Comparison of ENCODE assay signal across 8 mouse cellular contexts in genomic region chr15:7397446-7397817, GRCm38 (mm10). TPM values are rescaled to one million over a fixed set of nuclear protein-coding genes. Genes with fewer than 3 reads are reported as not detected.
A peak's percentile ranks its signal among the peaks of the same experiment; 100 is the strongest.
DNase-seq lines count a peak whose midpoint lies in the region; ATAC-seq and TF ChIP-seq lines count a peak whose summit lies in the region.

No protein-coding gene starts in this region.

- H3K9me3 ChIP-seq in ES-Bruce4 (replicated peaks; ENCODE audit: control insufficient read depth, insufficient read depth, low read length, poor library complexity, severe bottlenecking), result no peaks in the 10 kb centered on the region
- no peaks in the 10 kb centered on the region for H3K9me3 ChIP-seq in hindbrain, embryonic 13.5 days

- no peaks in the 10 kb centered on the region for H3K4me1 ChIP-seq in ES-Bruce4 (ENCODE audit: control insufficient read depth, insufficient read depth, low read length)
- H3K4me1 ChIP-seq in hindbrain, embryonic 13.5 days (replicated peaks), result peaks cover 10% of the 10 kb centered on the region

- H3K27me3 ChIP-seq in ES-Bruce4 (ENCODE audit: control insufficient read depth, insufficient read depth, low read length, poor library complexity, severe bottlenecking), result peaks cover 5% of the 10 kb centered on the region
- H3K27me3 ChIP-seq in hindbrain, embryonic 13.5 days, result peaks cover 38% of the 10 kb centered on the region

- TF ChIP-seq POLR2A in ES-Bruce4 (IDR thresholded peaks at IDR 0.05; ENCODE audit: insufficient read depth, low read length), result no peak

- WGBS in hindbrain, embryonic 13.5 days, result 3% methylated on average over 8 of the region's 8 CpGs

- peak overlapping the region; percentile 20 for H3K9ac ChIP-seq in ES-Bruce4 (ENCODE audit: low read depth, poor library complexity, severe bottlenecking)
- H3K9ac ChIP-seq in hindbrain, embryonic 13.5 days, result peak overlapping the region; percentile 71

- TF ChIP-seq EP300 in ES-Bruce4 (IDR thresholded peaks at IDR 0.05; ENCODE audit: insufficient read depth, low read depth, low read length), result no peak

- H3K4me3 ChIP-seq in ES-Bruce4 (ENCODE audit: low read depth, low read length), result peak overlapping the region; percentile 64
- peak overlapping the region; percentile 63 for H3K4me3 ChIP-seq in hindbrain, embryonic 13.5 days

- H3K36me3 ChIP-seq in ES-Bruce4 (ENCODE audit: control insufficient read depth, insufficient read depth, low read length, poor library complexity, severe bottlenecking), result no peaks in the 10 kb centered on the region
- no peaks in the 10 kb centered on the region for H3K36me3 ChIP-seq in hindbrain, embryonic 13.5 days

- H3K27ac ChIP-seq in ES-Bruce4 (ENCODE audit: insufficient read depth, low read length), result no peak overlapping the region
- 0 out of 2 replicates have a peak overlapping the region, but pooled peaks have one; percentile 14 for H3K27ac ChIP-seq in hindbrain, embryonic 13.5 days

- peak; percentile 65 for DNase-seq in embryo, embryonic 9.5 days (ENCODE audit: extremely low spot score)
- DNase-seq in lung, postnatal 10 days, result peak; percentile 54
- DNase-seq in adrenal gland, postnatal 36 days, result no peak
- no peak for DNase-seq in layer of hippocampus, adult 9-11 months
- no peak for DNase-seq in gastrocnemius, postnatal 4 days (ENCODE audit: low spot score in 2 of 2)
- no peak for DNase-seq in urinary bladder, postnatal 14 days (ENCODE audit: low spot score)

- no peak for TF ChIP-seq CTCF in ES-Bruce4 (IDR thresholded peaks at IDR 0.05; ENCODE audit: low read depth, low read length)

- H3K4me2 ChIP-seq in hindbrain, embryonic 13.5 days, result peak overlapping the region; percentile 99

- ATAC-seq in hindbrain, embryonic 13.5 days (ENCODE audit: low FRiP score), result peak; percentile 43

RNA-seq across cellular contexts. Expression of gene Egflam, which starts 0.8 kb away (rescaled TPM):
- 0.56 and 1.8 TPM in 2 replicates for polyA plus RNA-seq in ES-Bruce4 (2011; ENCODE audit: insufficient read depth, insufficient read length, low read depth, missing spikeins)
- 13.7 and 16.1 TPM in 2 replicates for polyA plus RNA-seq in hindbrain, embryonic 13.5 days (2015; fragmentation: Nextera tagmentation; extraction: Ambion mirVana)
- total RNA-seq in adrenal gland, postnatal 36 days (2021), result 1 to 10 TPM; 3.9 to 4.1 TPM
- 10 to 100 TPM; 18.0 to 26.5 TPM for total RNA-seq in gastrocnemius, postnatal 4 days (2021)

Comparison
In these comparisons a context has a peak if more than half of its experiments do, and no peak if none do; other contexts are left out.
1. DNase-seq: peak in embryo, embryonic 9.5 days (single experiment) and lung, postnatal 10 days (single experiment); none in adrenal gland, postnatal 36 days (0 of 2), layer of hippocampus, adult 9-11 months (single experiment), gastrocnemius, postnatal 4 days (0 of 2) and urinary bladder, postnatal 14 days (single experiment).